Mouse (Mus musculus): ENCODE measurements at regions not wholly inside any gene's neighbourhood (a gene's known extent, or its start where the extent isn't known, plus 50 kb on each side); places are given as distances from the start of the nearest gene placed in this dataset.
A peak's percentile ranks its signal among the peaks of the same experiment; 100 is the strongest.

GRCm38 (mm10) chr3:27815201-27815695, 80.9 kb downstream of the Tmem212 start:
- DNase-seq (ENCODE audit: low read depth) = no peak

GRCm38 (mm10) chr3:27804271-27804670, 91.9 kb downstream of the Tmem212 start:
- DNase-seq (ENCODE audit: low read depth) = no peak

DNA sequence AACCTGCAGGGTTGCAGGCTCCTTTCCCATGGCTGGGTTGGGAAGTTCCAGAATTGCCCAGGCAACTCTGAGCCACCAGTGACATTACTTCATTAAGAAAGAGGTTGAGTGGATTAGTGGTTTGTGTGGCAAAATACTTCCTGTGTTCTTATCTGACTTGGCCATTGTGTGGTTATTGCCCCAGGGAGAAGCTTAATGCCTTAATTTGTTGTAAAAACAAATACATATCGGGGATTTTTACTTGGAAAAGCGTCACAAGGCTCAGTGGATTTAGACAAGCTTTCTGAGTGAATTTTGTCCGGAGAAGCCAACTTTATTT, 80.5 kb upstream of the Fndc3b start:
- peak; percentile 16 for DNase-seq (ENCODE audit: low read depth)

GRCm38 (mm10) chr3:27790932-27791632, 80.0 kb upstream of the Fndc3b start:
- DNase-seq (ENCODE audit: low read depth) = no peak

- no peak for DNase-seq (ENCODE audit: low read depth)
These were observed 72.8 kb upstream of the Fndc3b start for GRCm38 (mm10) chr3:27783926-27784325.

GRCm38 (mm10) chr3:27783476-27783875, 72.4 kb upstream of the Fndc3b start:
- DNase-seq (ENCODE audit: low read depth) = no peak

GRCm38 (mm10) chr3:27782056-27782765, 71.1 kb upstream of the Fndc3b start:
- DNase-seq (ENCODE audit: low read depth) = no peak

GRCm38 (mm10) chr3:27779892-27780291, 68.8 kb upstream of the Fndc3b start:
- no peak for DNase-seq (ENCODE audit: low read depth)

GRCm38 (mm10) chr3:27777751-27778150, 66.6 kb upstream of the Fndc3b start:
- DNase-seq (ENCODE audit: low read depth) = no peak

DNA sequence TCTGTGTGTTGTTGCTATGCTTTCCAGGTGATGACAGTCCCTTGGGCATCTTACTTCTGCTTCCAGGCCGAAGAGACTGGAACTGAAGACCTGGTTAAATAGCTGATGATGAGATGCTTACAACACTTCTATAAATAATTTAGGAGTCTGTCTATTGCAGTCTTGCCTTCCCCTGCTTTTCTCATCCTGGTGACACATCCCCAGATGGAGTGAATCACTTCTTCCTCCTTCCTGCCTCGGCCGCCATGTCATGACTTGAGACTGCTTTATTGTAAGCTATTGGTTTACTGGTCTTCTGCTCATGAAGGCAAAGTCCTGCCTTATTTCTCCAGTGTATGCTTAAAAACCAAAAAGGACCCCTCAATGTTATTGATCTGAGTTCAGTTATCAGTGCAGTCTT, 62.1 kb upstream of the Fndc3b start:
- DNase-seq (ENCODE audit: low read depth) = no peak

DNA sequence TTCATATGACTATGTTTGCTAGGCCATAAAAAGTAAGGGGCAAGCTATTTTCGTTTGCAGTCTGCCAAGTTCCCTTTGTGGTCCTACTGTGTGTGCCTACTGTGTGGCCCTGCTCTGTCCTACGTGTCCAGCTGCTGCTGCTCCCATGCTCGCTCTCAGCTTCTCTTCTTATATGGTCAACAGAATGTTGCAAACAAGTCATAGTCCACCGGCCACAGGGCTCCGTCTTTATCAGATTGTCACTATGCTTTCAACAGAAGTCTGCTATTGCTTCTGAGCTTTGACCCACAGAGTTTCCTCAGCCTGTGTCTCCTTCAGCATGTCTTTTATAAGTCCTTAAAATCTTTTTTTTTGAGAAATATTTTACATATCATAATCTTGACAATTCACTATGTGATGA, 58.3 kb upstream of the Fndc3b start:
- no peak for DNase-seq (ENCODE audit: low read depth)

GRCm38 (mm10) chr3:27767188-27767587, 56.1 kb upstream of the Fndc3b start:
- DNase-seq (ENCODE audit: low read depth) = no peak

GRCm38 (mm10) chr3:27766421-27766820, 55.3 kb upstream of the Fndc3b start:
- no peak for DNase-seq (ENCODE audit: low read depth)

DNA sequence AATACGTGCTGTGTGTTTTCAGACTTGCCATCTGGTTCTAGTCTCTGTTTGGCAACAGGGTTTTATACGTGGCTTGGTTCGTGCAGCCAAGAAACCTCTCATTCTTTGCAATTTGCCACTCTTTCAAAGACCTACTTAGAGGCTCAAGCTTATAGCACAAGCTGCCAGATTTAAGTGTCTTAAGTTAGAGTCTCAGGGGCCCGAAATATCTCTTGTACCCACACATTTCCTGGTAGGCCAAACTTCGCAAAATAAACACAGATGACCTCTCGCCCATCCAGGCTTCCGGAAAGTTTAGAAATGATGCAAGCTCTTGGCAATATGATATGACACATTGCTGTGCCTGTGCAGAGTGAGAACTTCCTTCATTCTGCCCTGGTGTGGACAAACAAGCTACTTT, 54.8 kb upstream of the Fndc3b start:
- no peak for DNase-seq (ENCODE audit: low read depth)

DNA sequence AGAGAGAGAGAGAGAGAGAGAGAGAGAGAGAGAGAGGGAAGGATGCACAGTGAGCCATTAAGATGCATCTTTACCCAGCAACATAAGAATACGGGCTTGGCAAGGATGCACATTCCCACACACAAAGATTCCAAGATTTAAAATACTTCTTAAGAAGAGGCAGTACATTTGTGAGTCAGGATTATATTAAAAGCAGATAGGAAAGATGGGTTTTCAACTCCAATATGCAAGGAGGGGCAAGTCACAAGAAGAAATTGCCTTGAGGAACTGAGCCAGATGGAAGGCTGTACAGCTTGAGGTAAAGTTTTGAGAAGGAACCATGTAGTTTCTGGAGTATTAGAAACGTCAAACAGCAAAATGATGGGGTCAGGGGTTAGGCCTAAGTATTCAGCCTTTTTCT, 53.4 kb upstream of the Fndc3b start:
- DNase-seq (ENCODE audit: low read depth) = no peak

DNA sequence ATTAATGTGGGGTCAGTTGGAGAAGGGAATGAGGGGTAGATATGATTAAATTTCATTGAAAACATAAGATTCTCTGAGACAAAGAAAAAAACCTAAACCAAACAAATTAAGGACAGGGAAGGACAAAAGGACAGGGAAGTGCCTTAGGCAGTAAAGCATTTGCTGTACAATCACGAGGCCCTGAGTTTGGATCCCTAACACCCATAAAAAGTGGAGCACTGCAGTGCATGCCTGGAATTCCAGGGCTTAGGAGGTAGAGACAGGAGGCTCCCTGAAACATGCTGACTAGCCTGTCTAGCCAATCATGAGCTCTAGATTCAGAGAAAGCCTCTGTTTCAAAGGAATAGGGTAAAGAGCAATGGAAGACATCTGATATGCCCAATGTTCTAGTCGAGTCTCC, 49.9 kb upstream of the Fndc3b start:
- no peak for DNase-seq (ENCODE audit: low read depth)
